Mouse (Mus musculus): ENCODE data around the gene Alkbh7.
A peak's percentile ranks its signal among the peaks of the same experiment; 100 is the strongest.

Gene Alkbh7

GRCm38 (mm10) chr17:57030931-57031660 is 34.0 kb downstream of the Alkbh7 start, which contains the start of gene Khsrp:
Khsrp (minus strand) TSS chr17:57031522.
- DNase-seq (ENCODE audit: low spot score in 2 of 2) = peak in 1 of 2 experiments; percentile 63

DNA sequence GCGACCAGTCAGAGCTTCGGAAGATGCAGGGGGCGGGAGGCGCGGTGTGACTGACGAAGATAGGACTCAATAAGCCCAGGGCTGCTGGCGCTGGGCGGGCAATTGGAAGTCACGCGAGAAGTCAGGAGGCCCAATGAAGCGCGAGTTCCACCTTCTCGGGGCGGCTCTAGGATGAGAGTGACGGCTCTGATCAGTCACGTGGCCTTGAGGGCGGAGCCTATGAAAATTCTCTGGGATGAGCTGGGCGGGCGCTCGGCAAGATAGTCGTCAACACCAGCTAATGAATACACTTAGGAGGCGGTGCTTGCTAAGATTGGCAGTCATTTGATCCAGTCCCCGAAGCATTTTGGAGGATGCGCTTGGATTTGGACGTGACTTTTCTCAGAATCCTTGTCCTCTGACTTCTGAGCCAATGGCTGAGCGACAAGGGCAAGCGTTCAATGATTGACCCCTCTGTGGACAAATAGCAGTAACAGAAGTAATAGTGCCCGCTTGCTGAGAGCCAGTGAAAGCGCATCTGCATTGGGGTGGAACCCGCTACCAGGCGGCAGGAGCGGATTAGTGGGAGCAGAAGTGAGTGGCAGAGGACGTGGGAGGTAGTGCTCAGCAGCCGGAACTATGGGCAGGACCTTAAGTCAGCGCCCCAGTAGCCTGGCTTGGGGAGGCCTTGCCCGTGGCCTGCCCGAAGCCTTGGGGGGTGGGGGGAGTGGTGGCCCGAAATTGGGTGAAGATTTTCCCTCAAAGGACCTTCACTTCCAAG is 34.7 kb downstream of the Alkbh7 start:
- DNase-seq (ENCODE audit: low spot score in 2 of 2) = peak; percentile 98 to 100

GRCm38 (mm10) chr17:57032854-57033253 is 35.7 kb downstream of the Alkbh7 start:
- DNase-seq (ENCODE audit: low spot score in 2 of 2) = no peak

- no peak for DNase-seq (ENCODE audit: low spot score in 2 of 2)
Measured at GRCm38 (mm10) chr17:57038978-57039377, 41.8 kb downstream of the Alkbh7 start.

DNA sequence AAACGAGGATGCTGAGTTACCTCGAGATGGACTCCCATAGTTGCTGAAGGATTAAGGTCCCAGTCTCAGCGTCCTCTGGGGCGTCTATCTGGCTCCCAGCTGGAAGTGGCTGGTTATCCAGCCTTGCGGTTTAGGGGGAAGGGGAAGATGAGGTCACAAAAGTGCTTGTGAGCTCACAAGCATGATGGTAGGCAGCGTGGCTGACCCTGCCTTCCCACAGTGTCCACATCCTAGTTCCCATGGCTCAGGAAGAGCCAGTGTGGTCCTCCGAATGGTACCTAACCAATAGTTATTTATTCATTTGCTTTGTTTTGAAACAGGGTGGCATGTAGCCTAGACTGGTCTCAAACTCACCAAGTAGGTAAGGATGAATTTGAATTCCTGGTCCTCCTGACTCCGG is 44.4 kb downstream of the Alkbh7 start, which contains the start of gene Slc25a41:
TSS of gene Slc25a41 (minus strand) at position 101 of the 400 bp plus-strand sequence.
- DNase-seq (ENCODE audit: low spot score in 2 of 2) = no peak

GRCm38 (mm10) chr17:57047406-57047805 is 50.3 kb downstream of the Alkbh7 start:
- no peak for DNase-seq (ENCODE audit: low spot score in 2 of 2)

DNA sequence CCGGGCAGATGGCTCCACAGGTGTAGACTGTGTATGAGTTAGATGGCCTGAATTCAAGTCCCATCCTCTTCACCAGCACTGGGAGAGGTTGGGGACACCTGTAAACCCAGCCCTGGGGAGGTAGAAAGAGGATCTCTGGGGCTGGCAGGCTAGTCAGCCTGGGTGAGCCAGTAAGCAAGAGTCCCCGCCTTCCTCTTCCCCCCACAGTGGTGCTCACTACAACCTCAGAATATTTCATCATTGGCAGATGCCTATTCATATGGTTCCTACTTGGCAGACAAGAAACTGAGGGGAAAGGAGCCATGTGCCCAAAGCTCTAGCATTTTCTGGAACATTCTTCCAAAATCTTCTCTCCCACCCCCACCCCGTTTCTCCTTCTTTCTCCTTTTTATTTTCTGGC is 51.7 kb downstream of the Alkbh7 start:
- no peak for DNase-seq (ENCODE audit: low spot score in 2 of 2)

Data from spleen, postnatal 10 days (tissue).